Mouse (Mus musculus) megakaryocyte, embryonic 14.5 days (primary cell): Measurements from ENCODE around the gene Plcg2.

Source experiments
- FLI1 ChIP-seq: IDR thresholded peaks from 2 replicates; pipeline ENCODE4 v1.6.1; 2012; ENCODE audit warnings: low read length, inconsistent platforms, mixed read lengths
- GATA1 ChIP-seq: IDR thresholded peaks from 3 replicates; pipeline ENCODE4 v1.6.1; 2012; ENCODE audit warnings: mixed read lengths, low read length, inconsistent platforms, borderline replicate concordance

DNA sequence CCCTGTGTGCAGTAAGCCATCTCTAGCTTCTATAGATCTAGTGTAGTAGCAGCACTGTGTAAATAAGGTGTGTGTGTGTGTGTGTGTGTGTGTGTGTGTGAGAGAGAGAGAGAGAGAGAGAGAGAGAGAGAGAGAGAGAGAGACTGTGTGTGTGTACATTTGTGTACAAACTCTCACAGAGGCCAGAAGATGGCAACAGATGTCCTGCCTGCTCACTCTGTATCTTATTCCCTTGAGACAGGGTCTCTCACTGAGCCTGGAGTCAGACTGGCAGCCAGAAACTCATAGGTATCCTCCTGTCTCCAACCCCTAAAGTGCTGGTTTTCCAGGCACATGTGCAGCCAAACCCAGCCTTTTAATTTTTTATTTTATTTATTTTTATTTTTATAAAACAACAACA is 20.0 kb upstream of the Plcg2 start:
- TF ChIP-seq GATA1 (no peak), FLI1 (no peak)
